Mouse (Mus musculus) kidney, embryonic 14.5 days (tissue): ENCODE measurements around the gene Col17a1. TPM values are rescaled to one million over a fixed set of nuclear protein-coding genes. Genes with fewer than 3 reads are reported as not detected.

Experiments used
- ATAC-seq: fragments of 200-750 bp; cut with Nextera tagmentation; 2 replicates; pipeline ENCODE4 v1.8.0; 2017; ENCODE audit warnings: moderate number of reproducible peaks, mild to moderate bottlenecking, moderate TSS enrichment, moderate library complexity; ENCODE audit not compliant: low FRiP score, low TSS enrichment
- H3K27ac ChIP-seq: fragments of 300-500 bp; sonication (generic); 2 replicates; pipeline ENCODE4 v1.5.1; 2014; ENCODE audit warnings: low read depth, mild to moderate bottlenecking, low read length, moderate library complexity, mixed read lengths
- H3K27me3 ChIP-seq: fragments of 300-500 bp; sonication (generic); 2 replicates; pipeline ENCODE4 v1.6.1; 2014; ENCODE audit warnings: mild to moderate bottlenecking, low read length; ENCODE audit not compliant: control insufficient read depth, insufficient read depth
- H3K36me3 ChIP-seq: fragments of 300-500 bp; sonication (generic); 2 replicates; pipeline ENCODE4 v1.6.1; 2014; ENCODE audit warnings: low read length, mixed read lengths; ENCODE audit not compliant: control insufficient read depth, insufficient read depth
- H3K4me1 ChIP-seq: fragments of 300-500 bp; sonication (generic); 2 replicates; pipeline ENCODE4 v1.6.1; 2014; ENCODE audit warnings: low read length, mixed read lengths; ENCODE audit not compliant: control insufficient read depth, insufficient read depth
- H3K4me2 ChIP-seq: fragments of 300-500 bp; sonication (generic); replicated peaks from 2 replicates; pipeline ENCODE4 v1.6.1; 2014; ENCODE audit warnings: low read depth, mild to moderate bottlenecking, low read length
- H3K4me3 ChIP-seq: fragments of 300-500 bp; sonication (generic); 2 replicates; pipeline ENCODE4 v1.5.1; 2014; ENCODE audit warnings: mild to moderate bottlenecking, low read length
- H3K9ac ChIP-seq: fragments of 300-500 bp; sonication (generic); 2 replicates; pipeline ENCODE4 v1.6.1; 2014; ENCODE audit warnings: low read depth, mild to moderate bottlenecking, low read length, moderate library complexity
- H3K9me3 ChIP-seq: fragments of 300-500 bp; sonication (generic); 2 replicates; pipeline ENCODE4 v1.6.1; 2016; ENCODE audit warnings: low read length; ENCODE audit not compliant: control insufficient read depth
- WGBS: fragments of 180-500 bp; shearing (Covaris S2); extraction: QIAGEN DNeasy Blood & Tissue Kit; methylation state at CpG from one replicate; pipeline ENCODE4 v1.1.7; 2014; 5-methylcytosine and 5-hydroxymethylcytosine counted together
- polyA plus RNA-seq: library from polyadenylated mRNA; unstranded; fragments of >200 nt; fragmentation: Nextera tagmentation; extraction: Ambion mirVana; gene quantifications from 2 replicates; pipeline ENCODE4 v1.2.1, GENCODE M21; 2014

Col17a1 gene
- polyA plus RNA-seq, 1 experiment from 2014 or later = 0.50 TPM

DNA sequence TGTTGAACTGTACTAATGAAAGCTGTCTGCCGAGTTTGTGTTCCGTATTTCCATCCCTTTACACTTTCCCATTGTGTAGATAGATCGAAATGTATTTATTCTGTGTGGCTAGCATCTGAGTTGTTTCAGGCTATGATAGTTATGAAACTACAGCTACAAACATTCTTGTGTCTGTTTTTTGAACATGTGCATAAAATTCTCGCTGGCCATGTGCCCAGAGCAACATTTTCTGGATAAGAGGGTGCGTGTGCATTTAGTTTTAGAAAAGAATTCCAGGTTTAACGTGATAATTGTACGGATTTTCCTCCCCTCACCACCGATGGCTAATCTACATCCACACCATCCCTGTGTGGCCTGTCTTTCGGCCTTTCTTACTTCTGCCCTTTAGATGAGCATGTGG lies 21.6 kb upstream of the Col17a1 start:
- no peaks in the 10 kb centered on the region for H3K4me1 ChIP-seq
- H3K9me3 ChIP-seq = no peaks in the 10 kb centered on the region; the same call in 1 of the 2 replicates
- H3K27ac ChIP-seq = no peak overlapping the region
- no peak overlapping the region for H3K4me2 ChIP-seq
- no peaks in the 10 kb centered on the region for H3K36me3 ChIP-seq
- H3K4me3 ChIP-seq = no peak overlapping the region
- no peak overlapping the region for H3K9ac ChIP-seq
- WGBS = 85% methylated on average over 9 of the region's 9 CpGs
- no peaks in the 10 kb centered on the region for H3K27me3 ChIP-seq
- ATAC-seq = no peak

DNA sequence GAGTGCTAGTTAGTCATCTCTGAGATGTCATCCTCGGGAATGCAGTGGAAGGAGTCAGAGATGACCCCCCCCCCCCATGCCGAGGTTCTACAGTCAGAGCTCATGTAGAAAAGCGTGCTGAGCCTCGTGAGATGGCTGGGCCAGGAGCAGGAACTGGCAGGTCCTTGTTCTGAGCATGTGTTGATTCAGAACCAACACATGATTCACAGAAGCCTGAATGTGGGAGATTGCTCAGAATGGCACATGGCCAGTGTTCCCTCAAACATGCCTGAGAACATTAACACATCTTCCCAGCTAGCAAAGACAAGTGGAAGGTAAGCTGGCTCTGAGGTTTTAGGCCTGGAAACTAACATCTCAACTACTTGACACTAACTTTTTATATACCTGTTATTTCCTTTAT lies 18.5 kb upstream of the Col17a1 start:
- H3K27ac ChIP-seq = no peak overlapping the region
- no peak overlapping the region for H3K4me3 ChIP-seq
- no peaks in the 10 kb centered on the region for H3K9me3 ChIP-seq
- H3K27me3 ChIP-seq = no peaks in the 10 kb centered on the region
- WGBS = 76% methylated on average over 4 of the region's 4 CpGs
- no peak overlapping the region for H3K9ac ChIP-seq
- H3K4me2 ChIP-seq = no peak overlapping the region
- no peak for ATAC-seq
- no peaks in the 10 kb centered on the region for H3K36me3 ChIP-seq
- no peaks in the 10 kb centered on the region for H3K4me1 ChIP-seq

DNA sequence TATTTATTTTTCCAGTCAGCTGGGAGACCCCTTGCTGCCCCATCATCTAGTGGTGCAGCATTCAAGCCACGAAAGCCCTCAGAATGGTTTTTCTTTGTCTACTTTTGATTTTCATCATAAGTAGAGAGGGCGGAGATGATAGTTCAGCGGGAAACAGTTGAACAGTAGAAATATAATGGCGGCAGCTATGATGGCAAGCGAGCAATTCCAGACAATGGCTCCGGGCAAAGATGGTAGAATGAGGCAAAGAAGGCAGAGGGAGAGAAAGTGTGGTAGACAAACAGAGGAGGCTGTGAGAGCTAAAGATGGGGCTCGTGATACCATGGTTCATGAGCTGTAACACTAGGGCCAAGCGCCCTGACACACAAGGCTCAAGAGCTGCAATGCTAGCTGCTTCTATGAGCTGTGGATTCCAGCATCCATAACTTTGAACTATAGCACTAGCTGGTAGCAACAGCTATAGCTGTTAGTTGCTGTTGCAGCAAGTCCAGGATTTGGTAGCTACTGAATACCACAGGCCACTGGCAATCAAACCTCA lies 13.9 kb upstream of the Col17a1 start:
- Histone ChIP-seq H3K9ac (no peak overlapping the region), H3K36me3 (no peaks in the 10 kb centered on the region), H3K4me2 (no peak overlapping the region), H3K4me3 (no peak overlapping the region), H3K27ac (no peak overlapping the region), H3K27me3 (no peaks in the 10 kb centered on the region), H3K9me3 (no peaks in the 10 kb centered on the region), H3K4me1 (no peaks in the 10 kb centered on the region)
- no peak for ATAC-seq
- WGBS = 91% methylated on average over 8 of the region's 8 CpGs

DNA sequence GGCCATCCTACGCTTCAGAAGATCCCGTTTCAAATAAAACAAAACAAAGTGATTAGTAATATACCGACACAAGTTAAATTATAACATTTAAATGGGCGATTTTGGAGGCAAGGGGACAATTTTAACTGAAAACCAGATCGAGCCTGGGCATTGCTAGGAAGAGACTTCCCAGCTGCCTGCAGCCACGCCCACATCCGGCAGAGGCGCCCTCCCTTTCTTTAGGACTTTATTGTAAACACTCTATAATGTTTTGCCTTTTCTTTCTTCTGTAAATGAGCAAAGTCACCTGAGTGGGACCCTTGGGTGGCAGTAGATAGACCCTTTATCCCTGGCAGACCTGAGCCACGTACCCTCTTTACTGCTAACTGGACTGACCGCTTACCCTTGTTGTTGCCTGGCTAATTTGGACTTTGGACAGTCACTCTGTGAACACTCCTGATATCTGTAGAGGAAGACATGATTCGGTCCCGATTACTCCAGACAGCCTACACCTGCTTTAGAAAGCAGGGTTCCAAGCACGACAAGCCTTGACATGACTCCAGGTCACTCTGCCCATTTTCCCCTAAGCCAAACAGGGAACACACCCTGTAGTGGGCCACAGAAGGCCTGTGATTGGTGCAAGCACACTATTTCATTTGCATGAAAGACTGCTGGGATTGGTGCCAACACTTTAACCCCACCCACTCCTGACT lies 13.3 kb upstream of the Col17a1 start:
- 71% methylated on average over 13 of the region's 13 CpGs for WGBS
- ATAC-seq = no peak

DNA sequence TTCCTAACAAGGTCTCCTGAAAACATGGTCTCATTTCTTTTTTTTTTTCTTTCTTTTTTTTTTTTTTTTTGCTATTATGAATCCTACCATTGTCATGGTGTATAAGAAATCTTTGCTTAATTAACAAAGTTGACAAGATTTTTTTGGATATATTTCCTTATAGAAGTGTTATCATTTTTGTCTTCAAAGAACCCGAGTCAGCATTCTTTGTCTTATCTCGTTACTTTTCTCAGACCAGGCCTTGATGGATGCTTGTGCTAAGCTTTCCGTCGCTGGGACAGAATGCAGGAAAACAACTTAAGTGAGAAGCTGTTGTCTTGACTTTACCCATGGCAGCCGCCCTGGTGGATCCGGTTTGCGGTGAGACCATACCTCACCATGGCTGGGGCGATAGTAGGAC lies 8.6 kb upstream of the Col17a1 start:
- no peak for ATAC-seq
- Histone ChIP-seq H3K4me1 (0 out of 2 replicates have a peak, but pooled peaks cover 5% of the 10 kb centered on the region), H3K4me3 (no peak overlapping the region), H3K9ac (no peak overlapping the region), H3K36me3 (no peaks in the 10 kb centered on the region), H3K4me2 (no peak overlapping the region), H3K27me3 (no peaks in the 10 kb centered on the region), H3K9me3 (no peaks in the 10 kb centered on the region), H3K27ac (no peak overlapping the region)
- WGBS = 88% methylated on average over 8 of the region's 8 CpGs

More for the DNA sequence above, 13.3 kb upstream of the Col17a1 start:
- Histone ChIP-seq H3K9me3 (no peaks in the 10 kb centered on the region), H3K27me3 (no peaks in the 10 kb centered on the region), H3K36me3 (no peaks in the 10 kb centered on the region), H3K27ac (no peak overlapping the region), H3K4me3 (no peak overlapping the region), H3K4me1 (no peaks in the 10 kb centered on the region), H3K9ac (no peak overlapping the region), H3K4me2 (no peak overlapping the region)

DNA sequence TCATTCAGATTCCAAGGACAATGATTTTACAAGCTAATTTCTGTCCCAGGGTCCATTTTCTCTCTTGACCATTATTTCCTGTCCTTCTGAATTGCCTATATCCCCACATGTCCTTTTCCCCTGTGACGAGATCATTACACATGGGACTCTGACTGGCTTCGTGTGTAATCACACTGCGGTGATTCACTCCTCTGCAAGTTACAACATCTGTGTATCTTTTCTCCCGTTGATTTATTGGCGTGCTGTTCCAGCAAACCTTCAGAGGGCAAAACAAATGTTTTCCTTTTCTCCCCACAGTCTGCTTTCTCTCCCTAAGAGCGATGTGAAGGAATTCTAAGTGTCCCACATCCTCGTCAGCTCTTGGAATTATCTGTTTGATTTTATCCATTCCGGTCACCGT lies 7.8 kb upstream of the Col17a1 start:
- Histone ChIP-seq H3K36me3 (no peaks in the 10 kb centered on the region), H3K9me3 (no peaks in the 10 kb centered on the region), H3K27me3 (no peaks in the 10 kb centered on the region), H3K4me3 (no peak overlapping the region), H3K9ac (no peak overlapping the region), H3K4me1 (0 out of 2 replicates have a peak, but pooled peaks cover 5% of the 10 kb centered on the region), H3K4me2 (no peak overlapping the region), H3K27ac (no peak overlapping the region)
- WGBS = 28% methylated on average over 9 of the region's 9 CpGs
- no peak for ATAC-seq

DNA sequence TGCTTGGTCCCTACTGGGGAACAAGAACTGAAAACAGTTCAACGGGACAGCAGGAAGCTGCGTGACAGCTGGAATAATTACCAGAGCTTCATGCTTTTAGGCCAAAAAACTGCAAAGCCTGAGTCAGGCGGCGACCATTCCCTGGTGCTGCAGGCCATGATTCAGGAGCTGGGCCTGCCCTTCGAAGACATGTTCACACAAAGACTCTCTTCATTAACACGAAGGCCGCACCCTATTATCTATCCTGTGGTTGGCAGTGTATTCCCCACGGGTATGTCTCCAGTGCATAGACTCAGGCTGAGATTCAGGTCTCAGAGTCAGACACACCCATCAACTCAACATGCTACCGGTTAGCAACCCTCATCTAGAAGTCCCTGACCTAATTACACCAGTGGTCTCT lies 6.4 kb upstream of the Col17a1 start:
- no peak overlapping the region for H3K4me3 ChIP-seq
- no peaks in the 10 kb centered on the region for H3K27me3 ChIP-seq
- no peak overlapping the region for H3K9ac ChIP-seq
- no peak overlapping the region for H3K4me2 ChIP-seq
- H3K27ac ChIP-seq = no peak overlapping the region
- no peaks in the 10 kb centered on the region for H3K36me3 ChIP-seq
- no peaks in the 10 kb centered on the region for H3K9me3 ChIP-seq
- ATAC-seq = no peak
- 0 out of 2 replicates have a peak, but pooled peaks cover 5% of the 10 kb centered on the region for H3K4me1 ChIP-seq
- WGBS = 72% methylated on average over 9 of the region's 9 CpGs

DNA sequence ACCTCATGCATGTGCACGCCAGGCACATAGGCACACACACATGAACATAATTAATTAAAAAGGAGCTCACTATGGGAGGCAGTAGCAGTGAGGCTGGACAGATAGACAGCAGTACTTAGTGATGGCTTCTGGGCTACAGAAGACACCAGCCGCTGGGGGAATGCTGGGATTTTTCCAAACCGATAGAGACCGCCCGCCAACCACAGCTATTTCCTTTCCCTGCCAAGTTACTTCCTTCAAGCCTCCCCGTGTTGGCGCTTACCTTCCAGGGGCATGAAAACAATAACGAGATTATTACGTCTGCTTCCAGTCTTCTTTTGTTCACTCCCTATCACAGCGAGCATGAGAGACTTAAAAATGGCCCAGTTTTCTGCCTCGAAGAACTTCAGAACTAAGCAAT lies 5.2 kb upstream of the Col17a1 start:
- H3K36me3 ChIP-seq = no peaks in the 10 kb centered on the region
- H3K9ac ChIP-seq = no peak overlapping the region
- no peaks in the 10 kb centered on the region for H3K9me3 ChIP-seq
- no peak overlapping the region for H3K27ac ChIP-seq
- no peaks in the 10 kb centered on the region for H3K27me3 ChIP-seq
- H3K4me2 ChIP-seq = no peak overlapping the region
- H3K4me3 ChIP-seq = no peak overlapping the region
- ATAC-seq = no peak
- 0 out of 2 replicates have a peak, but pooled peaks cover 5% of the 10 kb centered on the region for H3K4me1 ChIP-seq
- WGBS = 93% methylated on average over 11 of the region's 11 CpGs

DNA sequence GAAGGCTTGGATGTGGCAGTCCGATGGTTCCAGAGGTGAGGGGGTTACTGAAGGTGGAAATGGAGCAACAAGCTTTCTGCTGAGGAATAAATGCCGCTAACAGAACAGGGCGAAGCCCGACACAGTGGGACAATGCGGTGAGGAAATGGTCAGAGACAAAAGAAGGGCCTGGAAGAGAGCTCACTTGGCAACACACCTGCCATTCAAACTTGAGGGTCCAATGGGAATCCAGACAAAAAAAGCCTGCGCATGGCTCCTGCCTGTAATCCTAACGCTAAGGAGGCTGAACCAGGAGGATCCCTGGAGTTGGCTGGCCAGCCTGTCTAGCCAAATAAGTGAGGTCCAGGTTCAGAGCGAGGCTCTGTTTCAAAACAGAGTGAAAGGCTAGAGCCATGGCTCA lies 4.5 kb upstream of the Col17a1 start:
- Histone ChIP-seq H3K4me3 (no peak overlapping the region), H3K4me2 (no peak overlapping the region), H3K9ac (no peak overlapping the region), H3K9me3 (no peaks in the 10 kb centered on the region), H3K27ac (no peak overlapping the region), H3K36me3 (no peaks in the 10 kb centered on the region), H3K27me3 (no peaks in the 10 kb centered on the region), H3K4me1 (0 out of 2 replicates have a peak, but pooled peaks cover 5% of the 10 kb centered on the region)
- 91% methylated on average over 8 of the region's 8 CpGs for WGBS
- no peak for ATAC-seq
